Mouse (Mus musculus): ENCODE measurements around the gene Rab11fip5.

Rab11fip5 gene

GRCm38 (mm10) chr6:85373066-85373860, 1.2 kb downstream of the Rab11fip5 start:
- no peak for DNase-seq

GRCm38 (mm10) chr6:85372496-85372895, 1.9 kb downstream of the Rab11fip5 start:
- DNase-seq, result peak in 1 of 2 experiments; percentile 28

GRCm38 (mm10) chr6:85371859-85372405, 2.5 kb downstream of the Rab11fip5 start:
- DNase-seq, result no peak

- DNase-seq, result no peak
Observed at GRCm38 (mm10) chr6:85370666-85371430, 3.6 kb downstream of the Rab11fip5 start.

GRCm38 (mm10) chr6:85370041-85370440, 4.4 kb downstream of the Rab11fip5 start:
- DNase-seq, result no peak

DNA sequence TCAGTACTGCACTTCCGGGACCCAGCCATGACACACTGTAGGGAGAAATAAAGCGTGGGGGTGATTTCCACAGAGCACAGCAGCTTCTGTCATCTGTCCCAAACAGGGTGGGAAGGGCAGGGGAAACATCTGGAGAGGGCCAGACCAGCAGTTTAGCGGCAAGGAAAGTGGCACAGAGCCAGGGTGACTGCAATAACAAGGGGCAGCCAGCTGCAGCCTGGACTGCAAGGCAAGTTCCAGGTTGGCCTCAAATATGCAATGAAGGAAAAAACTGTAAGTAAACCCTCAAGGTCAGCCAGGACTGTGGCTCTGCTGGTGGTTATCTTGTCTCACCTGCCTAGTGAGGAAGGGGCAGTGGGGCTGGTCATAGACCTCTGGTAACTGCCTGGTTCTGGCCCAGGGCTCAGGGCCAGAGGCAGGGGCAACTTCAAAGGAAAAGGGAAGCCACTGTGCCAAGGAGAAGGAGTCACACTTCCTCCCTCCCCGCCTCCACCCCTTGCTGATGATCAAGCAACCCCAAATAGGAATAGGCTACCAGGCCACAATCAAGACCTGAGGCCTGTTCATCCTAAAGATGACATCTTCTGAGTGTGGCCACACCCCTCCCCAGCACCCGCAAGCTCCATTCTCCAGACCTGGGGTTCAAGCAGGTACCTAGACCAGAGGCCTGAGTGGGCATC, 5.1 kb downstream of the Rab11fip5 start:
- peak; percentile 69 to 70 for DNase-seq

DNA sequence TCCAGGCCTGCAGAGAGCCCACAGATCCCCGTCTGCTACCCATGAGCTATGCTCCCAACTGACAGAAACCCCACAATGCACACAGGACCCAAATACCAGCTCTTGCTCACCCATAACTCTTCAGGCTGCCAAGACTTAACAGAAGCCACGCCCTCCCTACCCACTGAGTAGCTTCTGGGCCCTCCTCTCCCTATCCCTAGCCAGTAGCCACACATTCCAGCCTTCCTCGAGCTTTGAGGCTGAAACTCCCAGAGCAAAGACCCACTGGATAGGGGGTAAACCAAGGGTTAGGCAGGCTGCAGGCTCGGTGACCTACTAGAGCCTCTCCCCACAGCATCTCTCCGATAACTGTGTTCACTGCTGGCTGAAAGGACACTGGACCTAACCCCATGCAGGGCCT, 5.7 kb downstream of the Rab11fip5 start:
- no peak for DNase-seq

DNA sequence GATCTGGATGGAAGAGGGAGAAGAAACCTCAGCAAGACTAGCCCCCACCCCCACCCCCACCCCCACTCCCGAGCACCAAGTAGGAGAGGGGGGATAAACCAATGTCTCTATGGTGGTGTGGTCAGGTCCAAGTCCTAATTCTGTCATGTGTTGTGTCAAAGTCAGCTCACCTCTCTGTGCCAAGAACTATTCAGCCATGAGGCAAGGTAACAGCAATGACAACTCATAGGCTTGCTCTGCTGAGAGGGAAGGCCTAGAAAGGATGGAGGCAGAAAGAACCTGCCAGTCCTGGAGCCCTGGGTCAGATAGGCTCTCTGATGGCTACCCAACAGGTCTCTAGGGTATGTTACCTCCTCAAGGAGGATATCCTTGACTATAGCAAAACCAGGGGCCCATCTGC, 6.3 kb downstream of the Rab11fip5 start:
- DNase-seq, result no peak

DNA sequence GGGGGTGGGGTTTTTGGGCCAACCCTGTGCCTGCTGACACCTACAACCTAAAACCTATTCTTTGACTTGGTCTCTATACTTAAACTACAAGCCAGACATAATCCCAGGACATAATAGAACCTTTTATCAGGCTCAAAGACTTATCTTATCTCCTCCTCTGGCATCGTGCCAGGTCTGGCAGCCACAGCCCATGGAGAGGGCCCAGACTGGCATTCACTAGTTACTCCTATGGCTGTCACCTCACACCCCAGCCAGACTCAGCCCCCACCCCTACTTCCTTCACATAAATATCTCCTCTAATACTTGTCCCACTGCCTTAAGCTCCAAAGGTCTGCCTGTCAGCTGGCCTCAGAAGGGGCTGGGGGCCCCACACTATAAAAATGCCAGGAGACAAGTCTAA, 8.0 kb downstream of the Rab11fip5 start:
- no peak for DNase-seq

DNA sequence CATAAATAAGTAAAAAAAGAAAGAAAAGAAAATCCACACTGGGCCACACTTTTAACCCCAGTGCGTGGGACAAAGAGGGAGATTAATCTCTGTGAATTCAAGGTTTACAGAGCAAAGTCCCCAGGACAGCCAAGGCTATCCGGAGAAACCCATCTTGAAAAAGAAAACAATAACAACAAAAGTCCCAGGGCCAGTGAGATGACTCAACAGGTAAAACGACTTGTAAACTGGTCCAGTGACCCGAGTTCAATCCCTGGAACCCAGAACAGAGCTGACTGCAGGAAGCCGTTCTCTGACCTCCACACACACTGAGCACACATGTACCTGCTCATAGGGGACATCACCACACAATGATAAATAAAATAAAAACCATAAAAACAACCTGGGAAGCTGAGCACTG, 10.0 kb downstream of the Rab11fip5 start:
- no peak for DNase-seq

GRCm38 (mm10) chr6:85363906-85364260, 10.6 kb downstream of the Rab11fip5 start:
- DNase-seq, result no peak

DNA sequence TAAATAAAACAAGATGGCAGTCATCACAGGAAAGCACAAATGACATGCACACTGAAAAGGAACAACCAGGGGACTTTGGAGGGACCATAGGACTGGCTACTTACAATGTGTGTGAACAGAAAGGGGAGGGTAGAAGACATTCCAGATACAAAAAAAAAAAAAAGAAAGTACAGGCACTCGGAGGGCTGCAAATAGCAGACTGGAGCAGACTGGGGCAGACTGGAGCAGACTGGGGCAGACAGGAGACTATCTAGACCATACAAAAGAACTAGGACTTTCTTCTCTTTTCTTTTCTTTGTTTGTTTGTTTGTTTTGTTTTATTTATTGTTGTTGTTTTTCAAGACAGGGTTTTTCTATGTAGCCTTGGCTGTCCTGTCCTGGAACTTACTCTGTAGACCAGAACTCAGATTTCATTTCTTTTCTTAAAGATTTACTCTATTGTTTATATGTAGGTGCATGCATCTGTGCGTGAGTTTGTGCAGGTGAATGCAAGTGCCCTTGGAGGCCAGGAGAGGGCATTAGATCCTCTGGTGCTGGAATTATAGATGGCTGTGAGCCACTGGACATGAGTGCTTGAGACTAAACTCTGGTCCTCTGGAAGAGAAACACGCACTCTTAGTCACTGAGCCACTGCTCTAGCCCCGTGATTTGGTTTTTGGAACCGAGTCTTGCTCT, 11.1 kb downstream of the Rab11fip5 start:
- DNase-seq, result no peak

DNA sequence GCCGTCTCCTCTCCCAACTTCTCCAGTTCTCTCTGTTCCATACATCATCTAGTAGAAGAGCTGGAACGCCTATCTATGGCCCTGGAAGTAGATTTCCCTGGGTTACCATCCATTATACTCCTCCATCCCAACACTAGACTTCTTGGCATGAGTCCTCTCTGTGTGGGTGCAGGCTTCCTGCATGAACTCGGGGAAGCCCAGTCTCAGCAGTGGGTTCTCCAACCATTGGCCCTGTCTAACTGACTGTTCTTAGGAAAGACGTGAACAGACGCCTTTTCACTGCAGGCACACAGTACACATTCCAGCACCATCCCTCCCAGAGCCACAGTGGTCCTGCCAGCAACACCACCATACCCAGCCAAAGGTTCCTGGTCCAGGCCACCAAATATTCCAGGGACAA, 11.8 kb downstream of the Rab11fip5 start:
- no peak for DNase-seq

GRCm38 (mm10) chr6:85360311-85360710, 14.1 kb downstream of the Rab11fip5 start:
- DNase-seq, result no peak

GRCm38 (mm10) chr6:85358877-85359276, 15.6 kb downstream of the Rab11fip5 start:
- no peak for DNase-seq

DNA sequence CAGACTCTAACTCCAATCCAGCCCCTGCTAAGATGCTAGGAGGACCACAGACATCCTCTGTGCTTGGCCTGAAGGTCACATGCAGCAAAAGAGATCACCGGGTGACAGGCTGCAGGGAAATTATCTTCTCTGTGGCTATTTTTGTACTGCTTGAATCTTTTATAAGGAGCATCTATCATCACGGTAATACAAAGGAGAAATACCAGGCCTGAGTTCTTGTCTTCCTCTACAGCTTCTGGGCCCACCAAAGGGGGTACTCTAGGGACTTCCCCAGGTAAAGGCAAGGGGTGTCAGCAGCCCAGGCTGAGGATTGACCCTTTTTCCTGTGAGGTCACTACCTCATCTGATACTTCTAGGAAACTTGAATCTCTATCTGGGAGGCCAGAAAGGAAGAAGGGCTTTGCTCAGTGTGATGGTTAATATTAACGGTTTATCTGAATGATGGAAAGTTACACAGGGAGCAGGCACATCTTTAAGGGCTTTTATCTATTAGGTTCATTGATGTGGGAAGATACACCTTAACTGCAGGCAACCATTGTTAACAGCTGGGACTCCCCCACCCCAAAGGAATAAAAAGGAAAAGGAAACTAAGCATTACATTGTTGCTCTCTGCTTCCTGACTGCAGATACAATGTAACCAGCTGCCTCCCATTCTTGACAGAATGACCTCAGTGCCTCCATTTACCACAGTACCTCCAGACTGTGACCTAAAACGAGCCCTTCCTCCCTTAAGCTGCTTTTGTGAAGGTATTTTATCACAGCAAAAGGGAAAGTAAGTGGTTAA, 17.6 kb downstream of the Rab11fip5 start:
- DNase-seq, result no peak

- no peak for DNase-seq
Observed at GRCm38 (mm10) chr6:85355753-85356152, 18.7 kb downstream of the Rab11fip5 start.

- no peak for DNase-seq
Observed at GRCm38 (mm10) chr6:85354709-85355108, 19.7 kb downstream of the Rab11fip5 start.

DNA sequence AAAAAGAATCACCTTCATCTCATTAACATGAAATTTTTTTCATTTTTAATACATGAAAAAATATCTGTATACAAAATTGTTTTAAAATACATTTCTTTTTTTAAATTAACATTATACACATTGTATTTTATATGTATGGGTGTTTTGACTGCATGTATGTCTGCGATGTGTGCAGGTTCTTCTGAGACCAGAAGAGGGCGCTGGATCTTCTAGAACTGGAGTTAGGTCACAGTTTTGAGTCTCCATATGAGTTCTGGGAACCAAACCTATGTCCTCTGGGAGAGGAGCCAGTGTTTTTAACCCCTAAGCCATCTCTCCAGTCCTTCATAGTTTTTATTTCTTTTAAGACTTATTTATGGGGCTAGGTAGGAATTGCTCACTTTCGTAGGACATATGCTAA, 20.7 kb downstream of the Rab11fip5 start:
- DNase-seq, result no peak

- DNase-seq, result no peak
Observed at GRCm38 (mm10) chr6:85350157-85350556, 24.3 kb downstream of the Rab11fip5 start.

GRCm38 (mm10) chr6:85349246-85349645, 25.2 kb downstream of the Rab11fip5 start:
- peak in 1 of 2 experiments; percentile 25 for DNase-seq

DNA sequence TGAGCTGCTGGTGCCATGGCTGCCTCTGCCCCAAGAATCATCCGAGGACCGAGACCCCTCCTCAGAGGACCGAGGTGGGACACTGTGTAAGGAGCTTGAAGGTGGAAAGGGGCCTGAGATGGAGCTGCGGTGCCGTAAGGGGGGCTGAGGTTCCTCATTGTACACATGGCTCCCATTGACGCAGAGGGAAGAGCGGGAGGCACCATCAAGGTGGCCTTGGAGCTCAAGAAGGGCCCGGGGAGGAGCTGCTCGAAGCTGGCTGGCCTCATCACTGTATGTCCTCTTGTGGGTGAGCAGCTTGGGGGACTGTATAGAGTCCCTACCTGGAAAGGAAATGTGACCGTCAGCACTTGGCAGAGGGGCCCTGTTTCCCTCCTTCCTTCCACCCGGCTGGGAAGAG, 26.3 kb downstream of the Rab11fip5 start:
- no peak for DNase-seq

All from lung, adult 18-20 months (tissue).